Mouse (Mus musculus): ENCODE results near the gene Ptcra.

GRCm38 (mm10) chr17:46771025-46771424, 7.5 kb upstream of the Ptcra start:
- TF ChIP-seq CTCF (conservative IDR thresholded peaks at IDR 0.05; ENCODE audit: low read length) = peak; percentile 16; the same call in 1 of the 2 replicates
- TF ChIP-seq NANOG (IDR thresholded peaks at IDR 0.05; ENCODE audit: borderline replicate concordance, low read length) = no peak
